Mouse (Mus musculus) skeletal muscle tissue, adult 2 months (tissue): ENCODE measurements at regions not wholly inside any gene's neighbourhood (a gene's known extent, or its start where the extent isn't known, plus 50 kb on each side); places are given as distances from the start of the nearest gene placed in this dataset.

ENCODE experiments used
- DNase-seq: peaks from one replicate; pipeline ENCODE4 v3.0.0-alpha.2; 2012; ENCODE audit warnings: low read depth, low spot score

DNA sequence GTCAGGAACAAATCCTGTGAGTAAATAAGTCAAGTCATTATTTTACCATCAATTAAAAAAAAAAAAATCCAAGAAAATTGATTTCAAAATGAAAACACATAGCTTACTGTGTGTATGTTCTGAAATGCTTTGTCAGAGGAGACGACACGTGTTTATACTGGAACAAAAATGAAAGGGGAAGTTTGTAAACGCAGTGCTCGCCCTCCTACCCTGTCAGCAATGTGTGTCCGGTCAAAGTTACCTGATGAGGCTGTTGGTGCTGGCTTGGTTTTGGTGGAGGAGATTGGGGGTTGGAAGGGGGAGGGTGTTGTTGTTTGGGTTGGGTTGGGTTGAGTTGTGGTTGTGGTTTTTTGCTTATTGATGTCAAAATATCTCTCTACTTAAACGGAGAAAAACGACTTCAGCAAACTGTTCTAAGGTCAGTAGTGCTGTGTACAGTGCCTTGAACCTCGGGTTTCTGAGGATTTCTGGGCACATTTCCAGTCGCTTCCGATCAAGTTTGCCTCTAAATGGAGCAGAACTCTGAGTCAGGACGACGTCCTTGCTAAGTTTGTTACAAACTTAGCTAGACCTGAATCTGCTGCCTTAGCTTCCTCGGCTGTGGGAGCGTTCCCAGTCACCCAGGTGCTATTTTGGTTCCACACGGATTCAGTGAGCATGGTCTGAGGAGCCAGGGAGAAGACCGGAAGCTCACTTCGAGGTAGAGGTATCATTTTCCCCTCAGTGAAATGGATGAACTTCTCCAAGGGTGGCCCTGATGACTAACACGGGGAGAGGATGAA, 111.6 kb upstream of the Frmd6 start:
- DNase-seq: no peak

DNA sequence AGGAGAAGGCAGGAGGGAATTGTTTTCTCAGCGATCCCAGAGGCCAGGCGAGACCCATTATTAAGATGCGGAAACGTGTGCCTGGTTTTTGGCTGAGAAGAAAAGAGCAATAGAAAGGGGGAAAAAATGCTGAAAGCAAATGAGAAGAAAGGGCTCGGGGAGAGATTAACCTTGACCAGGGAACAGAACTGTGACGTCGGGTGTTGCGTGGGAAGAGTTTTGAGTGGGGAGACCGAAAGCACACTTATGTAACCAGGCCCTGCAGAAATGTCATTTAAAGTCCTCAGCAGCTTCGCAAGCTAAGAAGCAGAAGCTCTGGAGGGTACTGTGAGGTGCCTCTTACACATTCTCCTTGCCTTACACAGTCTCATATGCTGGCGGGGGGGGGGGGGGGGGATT, 111.0 kb upstream of the Frmd6 start:
- no peak for DNase-seq

DNA sequence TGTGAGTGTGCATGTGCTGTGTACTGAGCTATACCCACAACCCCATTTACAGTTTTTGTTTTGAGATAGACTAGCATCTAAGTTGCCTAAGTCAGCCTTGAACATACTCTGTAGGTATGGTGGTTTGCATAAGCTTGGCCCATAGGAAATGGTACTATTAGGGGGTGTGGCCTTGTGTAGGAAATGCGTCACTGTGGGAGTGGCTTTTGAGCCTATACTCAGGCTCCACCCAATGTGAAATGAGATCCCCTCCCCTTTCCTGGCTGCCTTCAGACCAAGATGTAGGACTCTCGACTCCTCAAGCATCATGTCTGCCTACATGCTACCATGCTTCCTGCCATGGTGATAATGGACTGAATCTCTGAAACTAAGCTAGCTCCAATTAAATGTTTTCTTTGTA, 109.5 kb upstream of the Frmd6 start:
- DNase-seq: no peak

DNA sequence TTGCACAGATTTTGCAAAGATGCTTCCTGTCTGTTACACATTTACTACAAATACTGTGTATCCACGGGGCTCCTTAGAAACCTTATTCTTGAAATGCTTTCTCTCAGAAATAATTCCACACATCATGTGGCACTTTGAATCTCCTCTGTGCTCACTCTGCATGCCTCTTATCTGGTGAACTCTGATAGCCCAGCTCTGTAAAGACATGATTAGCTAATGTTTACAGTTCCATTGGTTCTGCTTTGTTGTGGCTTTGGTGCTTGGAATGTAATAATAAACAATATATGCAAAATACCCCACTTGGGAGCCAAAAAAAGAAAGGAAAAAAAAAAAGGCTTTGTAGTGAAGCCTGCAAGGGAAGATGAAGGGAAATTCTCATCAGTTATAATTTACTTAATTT, 106.7 kb upstream of the Frmd6 start:
- DNase-seq: no peak

DNA sequence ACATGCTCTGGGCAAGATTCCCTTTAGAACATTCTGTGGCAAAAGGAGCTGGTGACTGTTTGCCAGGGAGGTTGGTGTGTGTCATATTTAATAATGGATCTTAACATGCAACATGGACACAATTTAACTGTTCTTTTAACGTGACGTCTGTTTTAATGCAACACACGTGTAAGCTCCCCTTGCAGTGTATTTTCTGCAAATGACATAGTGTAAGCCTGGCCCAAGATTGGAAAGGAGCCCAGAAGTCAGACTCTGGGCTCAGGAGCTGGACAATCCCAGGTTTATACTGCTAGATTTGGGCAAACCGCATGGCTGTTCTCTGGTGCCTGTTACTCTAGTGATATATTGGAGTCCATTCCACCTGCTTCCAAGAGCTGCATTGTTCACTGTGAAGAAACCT, 106.1 kb upstream of the Frmd6 start:
- DNase-seq: peak; percentile 13

DNA sequence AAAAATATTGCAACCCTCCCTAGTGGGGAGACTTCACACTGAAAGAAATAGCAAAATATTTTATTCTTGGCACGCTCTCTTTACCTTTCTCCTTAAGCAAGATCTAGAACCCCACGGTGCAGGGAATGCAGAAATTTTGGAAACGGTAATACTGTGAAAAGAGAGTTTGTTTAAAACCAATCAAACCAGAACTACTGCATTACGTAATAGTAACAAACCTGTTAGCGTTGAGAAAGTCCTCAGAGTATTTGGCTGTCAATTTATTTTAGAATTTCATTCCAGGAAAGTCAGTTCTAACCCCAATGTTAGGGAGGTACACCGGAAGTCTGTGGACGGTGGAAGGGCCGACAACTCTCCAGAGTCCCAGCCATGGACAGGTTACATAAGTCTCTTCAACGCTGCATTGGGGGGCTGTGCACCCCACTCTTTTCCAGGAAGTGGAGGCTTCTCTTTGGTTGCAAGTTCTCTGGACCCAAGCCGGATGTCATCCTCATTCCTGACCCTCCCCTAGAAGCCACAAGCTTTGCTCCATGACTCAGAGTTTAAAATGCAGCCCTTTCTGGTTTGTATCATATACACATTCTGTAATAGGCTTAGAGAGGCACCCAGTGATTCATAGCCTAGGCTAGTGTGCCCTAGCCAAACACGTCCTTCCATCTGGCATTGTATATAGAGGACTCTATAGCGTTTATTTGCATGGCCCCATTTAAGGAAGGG, 105.0 kb upstream of the Frmd6 start:
- no peak for DNase-seq

DNA sequence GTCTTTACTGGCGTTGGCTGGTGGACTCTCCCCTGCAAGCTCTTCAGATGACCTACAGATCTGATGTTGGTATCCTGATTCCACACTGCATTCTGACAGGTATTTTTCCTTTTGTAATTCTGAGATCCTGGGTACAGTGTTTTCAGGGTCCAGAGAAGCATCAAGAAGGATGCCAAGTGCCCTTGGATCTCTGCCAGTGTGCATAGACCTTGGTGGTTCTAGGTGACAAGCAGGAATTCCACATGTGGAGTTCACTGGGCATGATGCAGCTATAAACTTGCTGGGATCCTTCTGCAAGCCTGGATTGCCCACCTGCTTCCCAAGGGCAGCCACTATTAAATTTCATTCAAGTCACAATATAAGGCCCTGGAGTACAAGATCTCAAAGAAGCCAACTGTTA, 100.0 kb upstream of the Frmd6 start:
- no peak for DNase-seq

DNA sequence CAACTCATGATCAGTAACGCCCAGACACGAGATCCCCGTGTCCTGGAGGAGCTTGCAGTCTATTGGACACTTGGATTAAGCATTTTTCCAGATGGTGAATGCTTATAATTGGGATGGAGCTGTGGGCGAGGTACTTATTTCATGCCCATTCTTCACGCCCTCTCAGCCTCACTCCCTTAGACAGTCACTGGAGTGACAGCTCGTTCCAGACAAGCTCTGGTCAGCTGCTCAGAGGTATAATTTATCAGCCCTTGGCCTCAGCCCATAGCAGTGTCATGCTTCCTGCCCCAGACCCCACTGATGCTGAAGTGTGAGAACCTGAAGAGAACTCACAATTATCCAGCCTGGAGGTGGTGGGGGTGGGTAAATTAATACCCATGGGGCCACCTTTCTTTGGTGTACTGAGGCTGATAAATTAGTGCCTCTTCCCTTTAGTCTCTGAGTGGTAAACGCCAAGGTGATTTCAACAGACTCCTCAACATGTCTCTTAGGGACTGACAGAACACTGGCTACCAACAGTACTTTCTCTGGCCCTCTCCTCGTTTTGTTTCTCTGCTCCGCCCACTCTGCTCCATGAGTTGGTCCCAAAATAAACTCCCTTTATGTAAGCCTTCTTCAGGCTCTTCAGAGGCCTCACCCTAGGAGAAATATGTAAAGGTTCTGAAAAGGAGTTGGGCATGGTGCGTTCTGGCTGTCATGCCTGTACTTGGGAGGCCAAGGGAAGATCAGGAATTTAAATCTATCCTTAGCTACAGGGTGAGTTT, 97.6 kb upstream of the Frmd6 start:
- DNase-seq: peak; percentile 53

DNA sequence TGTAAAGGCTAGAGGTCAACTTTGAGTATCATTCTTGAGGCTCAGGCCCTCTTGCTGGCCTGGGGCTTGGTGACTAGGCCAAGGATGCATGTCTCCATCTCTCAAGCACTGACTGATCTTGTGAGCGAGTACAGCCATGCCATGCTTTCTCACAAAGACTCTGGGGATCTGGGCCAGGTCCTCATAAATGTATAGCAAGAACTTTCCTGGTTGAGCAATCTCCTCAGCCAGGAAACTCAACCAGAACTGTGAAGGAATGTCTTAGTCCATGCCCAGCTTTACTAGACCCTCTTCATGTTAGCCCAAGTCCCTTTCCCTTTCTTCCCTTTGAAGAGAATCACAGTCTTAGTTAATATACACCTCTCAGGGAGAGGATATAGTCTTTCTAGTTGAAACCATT, 96.9 kb upstream of the Frmd6 start:
- no peak for DNase-seq

DNA sequence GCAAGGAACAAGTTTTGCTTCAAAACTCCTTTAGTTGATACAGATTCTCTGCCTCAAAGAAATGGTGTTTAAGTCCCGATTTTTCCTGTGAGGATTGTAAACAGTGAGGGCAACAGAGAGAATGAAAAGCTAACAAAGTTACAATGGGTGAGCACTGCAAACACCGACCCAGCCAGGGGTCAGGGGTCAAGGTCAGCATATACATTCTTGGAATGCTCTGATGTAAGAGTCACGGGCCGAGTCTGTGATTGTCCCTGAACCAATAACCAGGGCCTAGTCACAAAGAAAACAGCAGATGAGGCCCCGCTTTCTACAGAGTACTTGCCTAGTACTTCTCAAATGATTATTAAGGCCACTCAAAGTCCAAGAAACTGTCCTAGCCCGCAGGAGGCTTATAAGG, 95.4 kb upstream of the Frmd6 start:
- DNase-seq: no peak

DNA sequence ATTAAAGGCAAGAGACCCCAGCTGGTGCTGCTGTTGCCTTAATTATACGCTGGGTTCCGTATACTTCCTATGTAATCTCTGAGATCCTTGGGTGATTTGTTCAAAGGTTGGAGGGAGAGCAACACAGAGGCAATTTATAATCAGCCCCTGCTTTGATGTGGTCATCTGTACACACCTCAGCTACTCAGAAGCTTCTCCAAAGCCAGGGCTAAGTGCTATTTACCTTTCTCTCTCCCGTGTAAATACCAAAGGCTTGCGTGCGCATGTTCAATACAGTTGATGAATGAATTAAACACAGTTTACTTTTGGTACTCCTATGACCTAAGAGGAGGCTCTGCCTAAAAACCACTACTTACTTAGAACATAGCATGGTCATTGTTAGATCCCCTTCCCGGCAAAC, 93.8 kb upstream of the Frmd6 start:
- DNase-seq: no peak

DNA sequence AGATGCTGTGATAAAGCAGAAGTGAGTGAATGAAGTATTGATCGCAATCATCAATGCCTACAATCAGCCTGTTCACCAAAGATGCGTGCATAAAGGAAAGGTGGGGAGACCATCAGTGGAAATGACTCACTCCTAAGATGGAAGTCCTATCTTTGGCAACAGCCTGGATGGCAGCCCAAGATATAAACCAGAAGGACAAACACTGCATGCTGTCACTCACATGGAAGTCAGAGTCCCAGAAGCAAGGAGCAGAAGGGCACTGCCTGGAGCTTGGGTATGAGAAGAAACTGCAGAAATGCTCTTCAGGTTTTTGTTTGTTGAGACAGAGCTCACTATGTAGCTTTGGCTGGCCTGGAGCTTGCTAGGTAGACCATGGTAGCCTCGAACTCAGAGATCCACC, 92.7 kb upstream of the Frmd6 start:
- DNase-seq: no peak

DNA sequence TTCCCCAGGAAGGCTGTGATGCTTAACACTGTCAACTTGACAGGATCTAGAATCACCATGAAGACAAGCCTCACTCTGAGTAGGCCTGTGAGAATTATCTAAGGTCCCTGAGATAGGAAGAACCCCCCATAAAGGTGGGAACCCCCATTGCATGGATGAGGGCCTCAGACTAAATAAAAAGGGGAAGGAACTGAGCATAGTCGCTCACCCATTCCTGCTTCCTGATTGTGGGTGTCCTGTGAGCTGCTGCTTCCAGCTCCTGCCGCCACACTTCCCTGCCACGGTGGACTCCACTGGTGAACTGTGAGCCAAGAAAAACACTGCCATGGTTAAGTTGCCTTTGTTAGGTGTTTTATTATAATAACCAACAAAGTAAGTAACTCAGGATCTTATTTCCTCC, 86.8 kb upstream of the Frmd6 start:
- DNase-seq: no peak

DNA sequence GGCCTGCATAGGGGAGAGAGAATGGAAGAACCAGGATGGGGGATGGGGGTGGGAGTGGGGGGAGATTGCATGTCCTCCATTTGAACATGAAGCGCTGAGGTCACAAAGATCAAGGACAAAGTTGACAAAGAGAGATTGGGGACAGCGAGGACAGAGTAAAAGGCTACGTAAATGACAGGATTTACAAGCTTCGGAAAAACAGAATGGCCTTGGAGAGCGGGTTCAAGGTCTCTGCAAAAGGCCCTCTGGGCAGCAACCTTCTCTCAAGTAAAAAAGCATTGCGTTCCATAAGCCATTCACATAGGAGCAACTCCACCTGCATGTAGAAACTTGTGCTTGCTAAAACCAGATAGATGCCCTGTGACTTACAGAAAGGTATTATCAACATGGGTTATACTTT, 86.0 kb upstream of the Frmd6 start:
- no peak for DNase-seq

DNA sequence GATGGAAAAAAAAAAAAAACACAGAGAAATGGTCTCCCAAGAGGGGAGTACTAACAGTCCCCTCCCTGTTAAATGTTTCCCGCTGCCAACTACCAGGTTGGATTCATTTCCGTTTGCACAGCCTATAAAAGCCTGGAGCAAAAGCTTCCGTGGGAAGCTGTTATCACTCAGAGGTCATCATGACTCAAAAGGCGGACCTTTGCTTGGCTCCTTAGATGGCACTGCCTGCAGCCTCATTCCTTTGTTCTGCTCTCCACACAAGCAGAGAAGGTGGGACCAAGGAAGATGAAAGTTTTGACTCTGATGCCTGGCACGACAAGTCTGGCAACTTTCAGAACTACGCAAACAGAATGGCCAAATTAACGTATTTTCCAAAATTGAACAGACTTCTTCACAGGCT, 85.5 kb upstream of the Frmd6 start:
- DNase-seq: no peak

DNA sequence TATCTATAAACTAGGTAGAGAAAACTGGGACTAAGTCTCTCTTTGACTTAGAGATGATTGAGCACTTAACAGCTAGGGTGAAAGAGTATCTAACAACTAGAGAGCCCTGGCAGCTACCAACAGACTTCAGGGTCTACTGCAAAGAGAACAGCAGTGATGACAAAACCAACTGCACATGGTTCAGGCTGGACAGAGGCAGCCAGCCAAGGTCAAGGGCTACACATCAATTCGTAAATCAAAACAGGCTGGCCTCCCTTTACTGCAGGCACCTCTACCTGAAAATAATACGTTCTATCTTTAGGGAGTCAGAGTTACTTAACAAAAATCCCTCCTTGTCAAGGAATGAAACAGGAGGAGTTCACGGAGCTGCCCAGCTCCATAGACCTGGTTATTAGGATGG, 82.5 kb upstream of the Frmd6 start:
- DNase-seq: no peak

DNA sequence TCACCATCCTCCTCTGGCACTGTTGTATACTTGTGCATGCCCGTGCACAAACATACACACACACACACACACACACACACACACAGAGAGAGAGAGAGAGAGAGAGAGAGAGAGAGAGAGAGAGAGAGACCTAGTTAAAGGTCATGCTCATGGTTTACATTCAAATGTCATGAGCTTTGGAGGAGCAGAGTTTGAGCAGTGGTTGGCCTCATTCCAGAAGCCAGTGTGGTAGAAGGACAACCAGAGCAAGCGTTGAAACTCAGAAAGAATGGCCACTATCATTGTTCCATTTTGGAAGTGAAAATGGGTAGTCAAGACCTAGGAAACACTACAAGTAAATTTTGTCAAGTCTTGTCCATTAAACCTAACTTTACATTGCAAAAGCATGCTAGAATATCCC, 79.6 kb upstream of the Frmd6 start:
- DNase-seq: no peak

DNA sequence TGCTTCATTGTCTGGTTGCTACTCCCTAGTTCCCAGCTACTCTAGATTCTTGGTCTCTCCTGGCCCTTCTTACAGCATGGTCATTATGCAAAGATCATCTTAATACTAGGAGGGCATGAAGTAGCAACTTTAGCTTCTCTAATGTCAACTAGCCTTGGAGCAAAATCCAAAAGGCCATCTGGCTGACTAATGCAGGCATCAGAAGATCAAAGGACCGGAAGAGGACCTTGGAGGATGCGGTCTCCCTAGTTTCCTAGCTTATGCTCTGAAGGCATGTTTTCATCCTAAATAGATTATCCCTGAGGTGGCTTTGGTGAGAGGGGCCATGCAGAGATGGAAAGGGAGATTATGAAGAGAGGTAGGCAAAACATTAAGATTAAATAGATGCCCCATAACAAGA, 75.7 kb upstream of the Frmd6 start:
- DNase-seq: no peak

DNA sequence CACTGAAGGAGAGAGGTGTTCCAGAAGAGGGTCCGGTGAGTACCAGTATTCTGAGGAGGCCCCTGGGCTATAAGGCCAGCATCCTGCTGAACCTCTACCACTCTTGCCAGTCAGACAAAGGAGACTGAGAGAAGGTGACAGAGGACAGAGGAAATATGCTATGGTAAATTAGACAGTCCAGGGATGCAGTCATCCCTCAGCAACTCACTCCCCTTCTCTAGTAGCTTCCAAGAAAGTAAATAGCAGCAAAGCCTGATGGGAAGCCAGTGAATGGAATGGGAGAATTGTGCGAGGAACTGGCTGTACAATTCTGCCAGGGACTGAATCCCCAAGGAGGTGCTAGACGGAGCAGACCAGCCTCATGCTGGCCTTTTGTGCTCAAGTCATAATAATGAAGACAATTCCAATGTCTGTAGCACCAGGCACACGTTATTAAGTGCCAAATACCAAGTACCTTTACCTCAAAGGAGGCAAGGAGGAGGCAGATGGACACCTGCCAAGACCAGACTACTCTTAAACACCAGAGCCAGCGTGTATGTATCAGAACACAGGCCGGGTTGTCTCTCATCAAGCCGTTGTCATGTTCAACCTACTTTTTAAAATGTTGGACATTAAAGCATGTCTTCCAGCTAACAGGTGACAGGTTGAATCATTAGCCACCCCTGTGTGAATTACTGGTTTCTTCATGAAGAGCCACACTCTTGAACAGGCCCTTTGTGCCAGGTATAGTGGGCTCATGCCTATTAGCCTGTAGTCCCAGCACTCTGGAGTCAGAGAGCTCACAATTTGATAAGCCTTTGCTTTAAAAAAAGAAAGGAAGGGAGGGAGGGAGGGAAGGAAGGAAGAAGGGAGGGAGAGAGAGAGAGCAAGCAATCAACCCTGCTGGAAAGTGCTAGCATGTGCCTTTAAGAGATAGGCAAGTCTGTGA, 74.4 kb upstream of the Frmd6 start:
- no peak for DNase-seq

DNA sequence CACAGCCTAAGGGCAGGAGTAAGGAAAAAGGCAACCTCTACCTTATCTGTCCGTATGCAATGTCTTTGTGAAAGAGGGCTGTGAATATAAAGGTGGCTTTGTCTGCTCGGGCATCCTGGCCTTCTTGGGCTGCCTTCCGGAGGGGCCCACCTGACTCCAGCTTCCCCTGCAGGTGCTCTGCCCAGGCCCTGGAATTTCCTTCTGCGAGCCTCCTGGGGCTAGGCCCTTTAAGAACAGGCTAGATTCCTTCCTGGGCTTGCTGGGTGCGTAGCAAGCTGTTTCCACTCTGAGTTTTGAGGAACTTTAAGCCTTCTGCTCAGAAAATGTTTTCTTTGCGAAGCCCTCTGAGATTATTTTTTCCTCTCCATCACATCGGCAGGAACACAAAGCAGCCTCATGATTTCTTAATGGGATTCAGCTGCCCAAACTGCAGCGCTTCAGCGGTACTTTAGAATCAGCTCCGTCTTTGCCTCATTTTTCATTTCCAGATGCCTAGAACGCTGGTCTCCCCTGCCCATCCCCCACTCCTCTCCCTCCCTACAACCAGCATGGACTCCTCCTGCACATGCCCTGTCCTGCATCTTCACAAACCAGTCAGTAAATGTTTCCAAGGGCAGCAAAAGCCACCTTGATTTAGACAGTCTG, 72.9 kb upstream of the Frmd6 start:
- DNase-seq: no peak

DNA sequence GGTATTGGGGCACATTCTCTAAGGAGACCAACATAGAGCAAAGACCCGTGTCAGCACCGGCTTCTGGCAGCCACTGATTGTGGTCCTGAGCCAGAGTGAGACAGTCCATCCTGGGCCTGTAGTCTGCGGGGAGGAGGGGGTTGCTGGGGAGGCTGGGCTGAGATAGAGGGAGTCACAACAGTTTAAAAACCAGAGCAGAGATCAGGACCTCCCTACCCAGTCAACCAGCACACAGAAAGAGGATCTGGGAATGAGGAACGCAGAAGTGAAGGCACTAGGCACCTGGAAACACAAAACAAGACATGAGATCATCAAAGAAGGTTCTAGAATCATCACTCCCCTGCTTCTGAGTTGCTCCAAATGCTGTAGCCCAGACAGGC, 72.4 kb upstream of the Frmd6 start:
- DNase-seq: no peak
